25 mouse cellular contexts compared by ENCODE assay signal in genomic region chr10:14483257-14483656, GRCm38 (mm10).
DNase-seq lines count a peak whose midpoint lies in the region; ATAC-seq and TF ChIP-seq lines count a peak whose summit lies in the region.
"Had no signal": no experiment of that assay in that cellular context is flagged by ENCODE, and none has a peak within 500 bp of the region (broad histone marks: within the 10 kb centered on the region; RNA-seq: fewer than 3 reads in every experiment).

No protein-coding gene starts in this region.

- no peak overlapping the region for H3K4me2 ChIP-seq in heart, embryonic 15.5 days
- H3K4me2 ChIP-seq in lung, embryonic 15.5 days = no peak overlapping the region
- H3K4me2 ChIP-seq: embryonic facial prominence, embryonic 13.5 days; forebrain, embryonic 12.5 days; forebrain, embryonic 15.5 days; hindbrain, embryonic 13.5 days had no signal

- H3K4me1 ChIP-seq in heart, embryonic 15.5 days (replicated peaks) = no peaks in the 10 kb centered on the region
- H3K4me1 ChIP-seq in heart, adult 2 months (ENCODE audit: control insufficient read depth, insufficient read depth, low read length) = no peaks in the 10 kb centered on the region
- no peaks in the 10 kb centered on the region for H3K4me1 ChIP-seq in lung, embryonic 15.5 days
- no peaks in the 10 kb centered on the region; a peak in 1 of 4 replicates for H3K4me1 ChIP-seq in MEL (ENCODE audit: control insufficient read depth in 1 of 2, insufficient read depth in 2 of 2, low read length in 2 of 2)
- H3K4me1 ChIP-seq: embryonic facial prominence, embryonic 10.5 days; embryonic facial prominence, embryonic 13.5 days; forebrain, embryonic 12.5 days; forebrain, embryonic 15.5 days; hindbrain, embryonic 10.5 days; hindbrain, embryonic 13.5 days had no signal

- H3K4me3 ChIP-seq in heart, embryonic 15.5 days = no peak overlapping the region
- H3K4me3 ChIP-seq in heart, adult 2 months = no peak overlapping the region
- H3K4me3 ChIP-seq in lung, embryonic 15.5 days = no peak overlapping the region
- no peak overlapping the region for H3K4me3 ChIP-seq in MEL (ENCODE audit: control insufficient read depth in 1 of 2, insufficient read depth in 1 of 2, low read depth in 2 of 2, low read length in 2 of 2)
- H3K4me3 ChIP-seq: embryonic facial prominence, embryonic 10.5 days; embryonic facial prominence, embryonic 13.5 days; erythroblast, embryonic 14.5 days; forebrain, embryonic 12.5 days; forebrain, embryonic 15.5 days; hindbrain, embryonic 10.5 days; hindbrain, embryonic 13.5 days had no signal

- no peak for TF ChIP-seq EP300 in heart, adult 2 months (IDR thresholded peaks at IDR 0.05; ENCODE audit: insufficient read depth, low read depth, low read length)
- peak; percentile 56 to 64 for TF ChIP-seq EP300 in MEL (IDR thresholded peaks at IDR 0.05; ENCODE audit: low read depth in 1 of 2, low read length in 2 of 2)

- TF ChIP-seq POLR2A in heart, adult 2 months (IDR thresholded peaks at IDR 0.05; ENCODE audit: insufficient read depth, low read depth, low read length) = no peak
- TF ChIP-seq POLR2A in MEL (IDR thresholded peaks at IDR 0.05; ENCODE audit: control insufficient read depth in 1 of 2, insufficient read depth in 1 of 2, low read depth in 1 of 2, low read length in 2 of 2, poor library complexity in 1 of 2) = no peak

- H3K36me3 ChIP-seq in heart, embryonic 15.5 days = no peaks in the 10 kb centered on the region
- H3K36me3 ChIP-seq in heart, adult 2 months (ENCODE audit: control insufficient read depth, insufficient read depth, low read length) = no peaks in the 10 kb centered on the region
- no peaks in the 10 kb centered on the region for H3K36me3 ChIP-seq in lung, embryonic 15.5 days
- no peaks in the 10 kb centered on the region for H3K36me3 ChIP-seq in MEL (ENCODE audit: control insufficient read depth in 1 of 2, insufficient read depth in 2 of 2, low read length in 2 of 2)
- H3K36me3 ChIP-seq: embryonic facial prominence, embryonic 10.5 days; embryonic facial prominence, embryonic 13.5 days; forebrain, embryonic 12.5 days; forebrain, embryonic 15.5 days; hindbrain, embryonic 10.5 days; hindbrain, embryonic 13.5 days had no signal

- H3K79me2 ChIP-seq in heart, adult 2 months (replicated peaks; ENCODE audit: control insufficient read depth, insufficient read depth, low read length) = no peaks in the 10 kb centered on the region
- H3K79me2 ChIP-seq in MEL (ENCODE audit: control insufficient read depth, insufficient read depth, low read length, poor library complexity) = no peaks in the 10 kb centered on the region

- no peak for DNase-seq in heart, adult 2 months
- DNase-seq in lung, postnatal 14 days = no peak
- DNase-seq in MEL (ENCODE audit: low read depth, low spot score) = peak; percentile 52
- peak; percentile 12 for DNase-seq in Muller cell, postnatal 12 days (ENCODE audit: inconsistent ontology term)
- no peak for DNase-seq in neural tube, embryonic 10.5 days (ENCODE audit: extremely low spot score, low spot score)
- DNase-seq: adrenal gland, adult 8-10 months; adrenal gland, postnatal 25 days; cerebellum, adult 8-10 months; cerebellum, postnatal 10 days; cerebellum, postnatal 36 days; gastrocnemius, postnatal 10 days; gastrocnemius, postnatal 36 days; heart, postnatal 36 days; kidney, adult 18-20 months had no signal

- no peaks in the 10 kb centered on the region for H3K27me3 ChIP-seq in heart, embryonic 15.5 days
- H3K27me3 ChIP-seq in heart, adult 2 months (ENCODE audit: control insufficient read depth, insufficient read depth, low read length) = no peaks in the 10 kb centered on the region
- no peaks in the 10 kb centered on the region for H3K27me3 ChIP-seq in lung, embryonic 15.5 days
- H3K27me3 ChIP-seq in MEL (ENCODE audit: control insufficient read depth in 1 of 2, insufficient read depth in 2 of 2, low read length in 2 of 2) = no peaks in the 10 kb centered on the region
- H3K27me3 ChIP-seq: embryonic facial prominence, embryonic 13.5 days; forebrain, embryonic 12.5 days; forebrain, embryonic 15.5 days; hindbrain, embryonic 13.5 days had no signal

- intact Hi-C loops in heart, adult 2 months (cut with DNase I) = no loop called here

- no peak for TF ChIP-seq CTCF in heart, adult 2 months (IDR thresholded peaks at IDR 0.05)
- no peak for TF ChIP-seq CTCF in MEL (IDR thresholded peaks at IDR 0.05 in 2 of 3, conservative IDR thresholded peaks at IDR 0.05 in 1 of 3; ENCODE audit: control insufficient read depth in 1 of 3, insufficient read depth in 1 of 3, low read depth in 2 of 3, low read length in 3 of 3, poor library complexity in 1 of 3, severe bottlenecking in 1 of 3)

- peak; percentile 53; the same call in 1 of the 2 replicates for ATAC-seq in heart, embryonic 15.5 days (replicated peaks; ENCODE audit: insufficient number of reproducible peaks, insufficient read depth, low FRiP score, low read depth)
- ATAC-seq in lung, embryonic 15.5 days (ENCODE audit: borderline replicate concordance, extremely low read depth, low FRiP score, low TSS enrichment) = 0 out of 2 replicates have a peak, but pooled peaks have one; percentile 27
- ATAC-seq: activated CD4-positive, CD25-positive, alpha-beta regulatory T cell, adult 4 months; forebrain, embryonic 15.5 days; intestine, embryonic 16.5 days had no signal

- no peak overlapping the region for H3K27ac ChIP-seq in heart, embryonic 15.5 days
- no peak overlapping the region for H3K27ac ChIP-seq in heart, adult 2 months
- H3K27ac ChIP-seq in lung, embryonic 15.5 days = no peak overlapping the region
- H3K27ac ChIP-seq in MEL (ENCODE audit: control insufficient read depth, low read depth, low read length) = no peak overlapping the region
- H3K27ac ChIP-seq: embryonic facial prominence, embryonic 10.5 days; embryonic facial prominence, embryonic 13.5 days; forebrain, embryonic 12.5 days; forebrain, embryonic 15.5 days; hindbrain, embryonic 10.5 days; hindbrain, embryonic 13.5 days had no signal

- H3K9ac ChIP-seq in heart, embryonic 15.5 days = no peak overlapping the region
- H3K9ac ChIP-seq in heart, adult 2 months (ENCODE audit: low read depth, low read length) = no peak overlapping the region
- H3K9ac ChIP-seq in lung, embryonic 15.5 days = no peak overlapping the region
- no peak overlapping the region for H3K9ac ChIP-seq in MEL (ENCODE audit: control insufficient read depth, low read depth, low read length, poor library complexity, severe bottlenecking)
- H3K9ac ChIP-seq: embryonic facial prominence, embryonic 13.5 days; forebrain, embryonic 12.5 days; forebrain, embryonic 15.5 days; hindbrain, embryonic 13.5 days had no signal

- 25% methylated on average over 5 of the region's 5 CpGs for WGBS in heart, embryonic 15.5 days
- 18% methylated on average over 5 of the region's 5 CpGs for WGBS in heart, adult 2 months
- 26% methylated on average over 5 of the region's 5 CpGs for WGBS in lung, embryonic 15.5 days

- no peaks in the 10 kb centered on the region for H3K9me3 ChIP-seq in heart, embryonic 15.5 days (replicated peaks)
- no peaks in the 10 kb centered on the region for H3K9me3 ChIP-seq in lung, embryonic 15.5 days
- H3K9me3 ChIP-seq in MEL (replicated peaks; ENCODE audit: insufficient read depth, low read length) = no peaks in the 10 kb centered on the region
- H3K9me3 ChIP-seq: embryonic facial prominence, embryonic 10.5 days; embryonic facial prominence, embryonic 13.5 days; forebrain, embryonic 12.5 days; forebrain, embryonic 15.5 days; hindbrain, embryonic 10.5 days; hindbrain, embryonic 13.5 days had no signal

- TF ChIP-seq RAD21 in MEL (IDR thresholded peaks at IDR 0.05; ENCODE audit: low read depth, low read length) = no peak

TF ChIP-seq in MEL, 35 proteins besides CTCF, POLR2A, EP300 and RAD21 (continues in another document):
- no peak for TF ChIP-seq ZMIZ1 (IDR thresholded peaks at IDR 0.05; ENCODE audit: low read depth, low read length)
- no peak for TF ChIP-seq E2F4 (IDR thresholded peaks at IDR 0.05; ENCODE audit: borderline replicate concordance, low read depth, low read length)
- TF ChIP-seq TAL1 (IDR thresholded peaks at IDR 0.05; ENCODE audit: low read length) = no peak
- TF ChIP-seq MXI1 (IDR thresholded peaks at IDR 0.05; ENCODE audit: low read depth, low read length) = no peak
- no peak for TF ChIP-seq MAX (IDR thresholded peaks at IDR 0.05; ENCODE audit: low read length)
- TF ChIP-seq CHD2 (IDR thresholded peaks at IDR 0.05; ENCODE audit: low read length) = no peak
- no peak for TF ChIP-seq USF2 (IDR thresholded peaks at IDR 0.05; ENCODE audit: borderline replicate concordance in 1 of 2, insufficient read depth in 1 of 2, low read depth in 1 of 2, low read length in 2 of 2)
- no peak for TF ChIP-seq SMC3 (IDR thresholded peaks at IDR 0.05; ENCODE audit: low read depth, low read length)
- peak; percentile 62 for TF ChIP-seq ETS1 (IDR thresholded peaks at IDR 0.05; ENCODE audit: low read depth, low read length)
- no peak for TF ChIP-seq NELFE (IDR thresholded peaks at IDR 0.05; ENCODE audit: low read depth, low read length)
- TF ChIP-seq BHLHE40 (IDR thresholded peaks at IDR 0.05; ENCODE audit: borderline replicate concordance, low read depth, low read length) = no peak; the same call in 1 of the 2 replicates
- peak; percentile 89 for TF ChIP-seq ZNF384 (IDR thresholded peaks at IDR 0.05; ENCODE audit: low read depth, low read length)
- no peak for TF ChIP-seq HCFC1 (IDR thresholded peaks at IDR 0.05; ENCODE audit: low read depth, low read length)
- no peak for TF ChIP-seq JUND (IDR thresholded peaks at IDR 0.05; ENCODE audit: low read depth, low read length)
- TF ChIP-seq TCF12 (IDR thresholded peaks at IDR 0.05; ENCODE audit: low read depth, low read length) = peak; percentile 35; the same call in 1 of the 2 replicates
- TF ChIP-seq CHD1 (IDR thresholded peaks at IDR 0.05; ENCODE audit: low read depth, low read length) = no peak
- no peak for TF ChIP-seq KAT2A (conservative IDR thresholded peaks at IDR 0.05; ENCODE audit: low read depth, low read length)
- TF ChIP-seq MYB (IDR thresholded peaks at IDR 0.05; ENCODE audit: low read depth, low read length) = no peak
- no peak for TF ChIP-seq ZKSCAN1 (IDR thresholded peaks at IDR 0.05; ENCODE audit: low read depth, low read length)
- TF ChIP-seq GABPA (IDR thresholded peaks at IDR 0.05; ENCODE audit: low read depth, low read length) = no peak
- no peak for TF ChIP-seq NRF1 (IDR thresholded peaks at IDR 0.05; ENCODE audit: insufficient read depth, low read depth, low read length, poor library complexity, severe bottlenecking)
- TF ChIP-seq MAFK (IDR thresholded peaks at IDR 0.05; ENCODE audit: borderline replicate concordance, low read depth, low read length) = no peak
- TF ChIP-seq MAZ (IDR thresholded peaks at IDR 0.05; ENCODE audit: low read depth, low read length) = no peak
- TF ChIP-seq RCOR1 (IDR thresholded peaks at IDR 0.05; ENCODE audit: low read depth, low read length) = peak; percentile 82
- no peak for TF ChIP-seq TBP (IDR thresholded peaks at IDR 0.05; ENCODE audit: low read depth, low read length)
- TF ChIP-seq ZC3H11A (IDR thresholded peaks at IDR 0.05; ENCODE audit: low read depth, low read length) = no peak

Comparison
In these comparisons a context has a peak if more than half of its experiments do, and no peak if none do; other contexts are left out.
1. DNase-seq: peak in MEL (single experiment) and Muller cell, postnatal 12 days (single experiment); none in heart, adult 2 months (0 of 2), lung, postnatal 14 days (single experiment) and neural tube, embryonic 10.5 days (single experiment).